Mouse (Mus musculus): ENCODE data around the gene Rab3ip.

GRCm38 (mm10) chr10:116916581-116916980 lies 34.0 kb downstream of the Rab3ip start:
- no peak for TF ChIP-seq EP300 (IDR thresholded peaks at IDR 0.05; ENCODE audit: low read depth in 1 of 2, low read length in 2 of 2)
- no peak for TF ChIP-seq MAFK (IDR thresholded peaks at IDR 0.05; ENCODE audit: borderline replicate concordance, low read depth, low read length)
- TF ChIP-seq ZKSCAN1 (IDR thresholded peaks at IDR 0.05; ENCODE audit: low read depth, low read length) = no peak
- TF ChIP-seq CTCF (IDR thresholded peaks at IDR 0.05 in 2 of 3, conservative IDR thresholded peaks at IDR 0.05 in 1 of 3; ENCODE audit: control insufficient read depth in 1 of 3, insufficient read depth in 1 of 3, low read depth in 2 of 3, low read length in 3 of 3, poor library complexity in 1 of 3, severe bottlenecking in 1 of 3) = no peak
- TF ChIP-seq ZNF384 (IDR thresholded peaks at IDR 0.05; ENCODE audit: low read depth, low read length) = no peak
- TF ChIP-seq ETS1 (IDR thresholded peaks at IDR 0.05; ENCODE audit: low read depth, low read length) = no peak
- TF ChIP-seq JUND (IDR thresholded peaks at IDR 0.05; ENCODE audit: low read depth, low read length) = no peak
